Mouse (Mus musculus) adrenal gland, postnatal 14 days (tissue): ENCODE measurements around the gene Rara. TPM values are rescaled to one million over a fixed set of nuclear protein-coding genes. Genes with fewer than 3 reads are reported as not detected.
"Not testable (repeated sequence)": the region's sequence is repeated elsewhere in the genome, so short reads cannot be mapped to it uniquely, and the experiment has no call there.

Experiments used
- DNase-seq: peaks from one replicate; pipeline ENCODE4 v3.0.0; 2021; ENCODE audit warnings: mixed read lengths
- long read RNA-seq, 2 experiments: library from polyadenylated mRNA; stranded (forward); transcript quantifications; one replicate each; pipeline ENCODE4 v2.0.0; 2021
- total RNA-seq: library from RNA; stranded (reverse); gene quantifications from 2 replicates; pipeline ENCODE4 v1.2.3, GENCODE M21; 2021

The Rara gene
- total RNA-seq: 24.5 and 29.3 TPM in 2 replicates
- long read RNA-seq, experiment 1, transcript Rara-202 (8 exons, 3,238 nt): major isoform, 8 of 25 reads
- long read RNA-seq, experiment 1, partial matches to known transcripts: 14 of 25 reads
- long read RNA-seq, experiment 1, other reads (novel, unspliced or antisense): 1 of 25 reads
- long read RNA-seq, experiment 2, partial matches to known transcripts: 4 of 7 reads
- long read RNA-seq, experiment 2, other reads (novel, unspliced or antisense): 2 of 7 reads

DNA sequence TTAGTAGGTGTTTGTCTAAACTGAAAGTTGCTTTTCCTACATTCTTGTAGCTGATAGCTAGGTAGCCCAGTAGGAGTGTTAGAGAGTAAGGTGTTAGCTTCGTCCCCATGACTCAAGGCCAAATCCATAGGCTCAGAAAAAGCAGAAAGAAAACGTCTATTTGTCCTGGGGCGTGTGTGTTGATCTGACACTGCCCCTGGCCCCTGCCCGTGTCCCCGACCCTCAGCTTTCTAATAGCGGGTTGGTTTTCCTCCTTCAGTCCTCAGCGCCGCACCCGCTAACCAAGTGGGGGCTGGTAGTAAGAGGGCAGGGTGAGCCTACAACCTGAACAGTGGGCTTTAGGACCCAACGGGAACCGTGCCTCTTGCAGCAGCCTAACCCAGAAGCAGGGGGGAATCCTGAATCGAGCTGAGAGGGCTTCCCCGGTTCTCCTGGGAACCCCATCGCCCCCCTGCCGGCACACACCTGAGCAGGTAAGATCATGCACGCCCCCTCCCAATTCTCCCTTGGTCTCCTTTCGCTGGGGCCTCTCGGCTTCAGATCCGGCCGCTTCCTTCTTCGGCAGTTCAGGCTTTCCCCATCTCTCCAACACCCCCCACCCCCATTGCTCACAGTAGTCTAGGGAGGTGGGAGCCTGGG is at the start of gene Rara:
Gene Rara (plus strand): TSS at position 381 of the 639 bp plus-strand sequence.
- peak; percentile 60 for DNase-seq

DNA sequence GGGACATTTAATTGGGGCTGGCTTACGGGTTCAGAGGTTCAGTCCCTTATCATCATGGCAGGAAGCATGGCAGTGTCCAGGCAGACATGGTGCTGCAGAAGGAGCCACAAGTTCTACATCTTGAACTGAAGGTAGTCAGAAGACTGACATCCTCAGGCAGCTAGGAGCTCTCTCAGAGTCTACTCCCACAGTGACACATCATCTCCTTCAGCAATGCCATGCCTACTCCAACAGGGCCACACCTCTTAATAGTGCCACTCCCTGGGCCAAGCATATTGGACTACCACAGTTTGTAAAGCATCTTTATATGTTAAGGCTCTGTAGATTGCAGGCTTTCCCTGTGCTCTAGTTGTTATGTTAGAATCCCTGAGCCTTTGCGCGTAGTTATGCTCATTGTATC is 39.9 kb upstream of the Rara start:
- no peak for DNase-seq

DNA sequence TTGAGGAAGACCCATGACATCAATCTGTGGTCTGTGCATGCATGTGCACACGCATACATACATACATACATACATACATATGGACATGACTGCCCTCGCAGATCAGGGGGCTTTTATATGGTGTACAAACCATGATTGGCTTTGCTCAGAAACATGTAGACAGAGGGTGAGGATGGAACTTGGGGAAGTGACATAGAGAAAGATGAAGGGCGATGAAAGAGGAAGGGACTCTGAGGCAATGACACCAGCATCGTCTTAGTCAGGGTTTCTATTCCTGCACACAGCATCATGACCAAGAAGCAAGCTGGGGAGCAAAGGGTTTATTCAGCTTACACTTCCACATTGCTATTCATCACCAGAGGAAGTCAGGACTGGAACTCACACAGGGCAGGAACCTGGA is 38.5 kb upstream of the Rara start:
- no peak for DNase-seq

DNA sequence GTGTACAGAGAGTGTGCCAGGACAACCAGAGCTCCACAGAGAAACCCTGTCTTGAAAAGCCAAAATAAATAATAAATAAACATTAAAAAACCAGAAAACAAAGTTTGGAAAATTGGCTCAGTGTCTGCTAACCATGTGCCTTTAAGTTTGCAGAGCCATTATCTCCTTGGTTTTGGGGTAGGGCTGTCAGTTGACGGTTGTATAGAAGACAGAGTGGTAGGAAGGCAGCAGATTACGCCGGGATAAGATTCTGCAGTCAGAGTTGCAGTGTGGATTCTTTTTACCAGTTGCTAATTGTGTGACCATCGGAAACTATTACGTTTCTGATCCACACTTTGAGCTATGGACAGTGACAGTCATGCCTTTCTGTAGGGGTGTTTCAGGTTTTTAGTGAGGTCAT is 37.6 kb upstream of the Rara start:
- no peak for DNase-seq

DNA sequence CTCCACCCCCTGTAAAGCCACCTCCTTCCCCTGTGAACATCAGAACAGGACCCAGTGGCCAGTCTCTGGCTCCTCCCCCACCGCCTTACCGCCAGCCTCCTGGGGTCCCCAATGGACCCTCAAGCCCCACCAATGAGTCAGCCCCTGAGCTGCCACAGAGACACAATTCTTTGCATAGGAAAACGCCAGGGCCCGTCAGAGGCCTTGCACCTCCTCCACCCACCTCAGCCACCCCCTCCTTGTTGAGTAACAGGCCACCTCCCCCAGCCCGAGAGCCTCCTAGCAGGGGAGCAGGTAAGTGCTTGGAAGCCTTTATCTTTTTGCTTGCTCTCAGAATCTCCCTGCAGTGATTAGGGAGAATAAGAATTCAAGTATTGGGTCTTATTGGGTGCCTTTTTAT is 35.2 kb upstream of the Rara start:
- DNase-seq: no peak

- no peak for DNase-seq
Observed at GRCm38 (mm10) chr11:98900529-98901125, 27.0 kb upstream of the Rara start.

GRCm38 (mm10) chr11:98902621-98903245 is 24.9 kb upstream of the Rara start:
- no peak for DNase-seq

- DNase-seq: no peak
Observed at GRCm38 (mm10) chr11:98904577-98904976, 23.0 kb upstream of the Rara start.

DNA sequence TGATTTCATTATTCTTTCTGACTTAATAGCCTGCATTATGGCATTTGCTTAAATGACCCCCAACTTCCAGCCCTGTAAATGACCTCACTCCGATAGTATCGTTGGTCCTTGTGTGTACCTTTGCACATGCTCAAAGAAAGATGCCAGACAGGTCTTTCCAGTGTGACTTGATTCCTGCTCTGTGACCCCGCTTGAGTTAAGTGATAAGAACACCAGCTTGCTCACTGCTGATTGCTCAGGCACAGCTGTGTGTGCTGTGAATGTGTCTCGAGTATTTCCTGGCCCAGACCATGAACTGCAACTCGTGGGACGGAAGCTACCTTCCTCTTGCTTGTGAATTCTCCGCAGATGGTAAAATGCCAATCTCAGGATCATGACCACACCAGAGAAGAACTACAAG is 22.6 kb upstream of the Rara start:
- no peak for DNase-seq

- DNase-seq: no peak
Observed at GRCm38 (mm10) chr11:98905583-98905982, 22.0 kb upstream of the Rara start.

GRCm38 (mm10) chr11:98907063-98907436 is 20.6 kb upstream of the Rara start:
- no peak for DNase-seq

- peak; percentile 98 for DNase-seq
Observed at GRCm38 (mm10) chr11:98907437-98908173, 20.0 kb upstream of the Rara start, which contains the start of gene Cdc6. Gene Cdc6 (plus strand): TSS chr11:98907801.

DNA sequence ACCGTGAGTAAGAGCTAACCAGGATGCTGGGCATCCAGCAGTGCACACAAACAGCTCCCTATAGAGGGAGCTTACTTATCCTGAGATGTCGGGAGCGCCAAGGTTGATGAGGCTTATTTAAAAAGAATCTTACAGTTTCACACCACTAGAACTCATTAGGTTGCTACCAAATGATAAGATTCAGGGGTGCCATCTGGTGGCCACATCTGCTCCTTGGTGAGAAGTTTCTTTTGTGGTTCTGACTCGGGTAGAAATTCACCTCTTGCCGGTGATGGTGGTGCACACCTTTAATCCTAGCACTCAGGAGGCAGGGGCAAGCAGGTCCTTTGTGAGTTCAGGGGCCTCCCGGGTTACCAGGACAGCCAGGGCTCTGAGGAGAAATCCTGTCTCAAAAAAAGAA is 18.0 kb upstream of the Rara start:
- DNase-seq: peak; percentile 74

GRCm38 (mm10) chr11:98910415-98910814 is 17.2 kb upstream of the Rara start:
- DNase-seq: no peak

DNA sequence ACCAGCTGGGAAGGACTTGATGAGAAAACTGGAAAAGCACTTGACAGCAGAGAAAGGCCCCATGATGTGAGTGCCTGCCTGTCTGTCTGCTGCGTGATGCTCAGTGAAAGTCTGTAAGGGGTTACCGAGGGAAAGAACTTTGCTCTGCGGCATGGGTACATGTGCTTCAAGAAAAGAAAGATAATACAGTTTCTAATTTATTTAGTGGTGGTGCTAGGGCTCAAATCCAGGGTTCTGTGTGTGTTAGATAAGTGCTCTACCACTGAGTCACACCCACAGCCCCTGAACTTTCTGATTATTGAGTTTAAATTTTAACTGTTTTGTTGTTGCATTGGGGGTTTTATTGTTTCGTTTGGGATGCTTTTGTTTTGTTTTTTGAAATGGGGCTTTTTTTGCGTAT is 16.1 kb upstream of the Rara start:
- DNase-seq: no peak

DNA sequence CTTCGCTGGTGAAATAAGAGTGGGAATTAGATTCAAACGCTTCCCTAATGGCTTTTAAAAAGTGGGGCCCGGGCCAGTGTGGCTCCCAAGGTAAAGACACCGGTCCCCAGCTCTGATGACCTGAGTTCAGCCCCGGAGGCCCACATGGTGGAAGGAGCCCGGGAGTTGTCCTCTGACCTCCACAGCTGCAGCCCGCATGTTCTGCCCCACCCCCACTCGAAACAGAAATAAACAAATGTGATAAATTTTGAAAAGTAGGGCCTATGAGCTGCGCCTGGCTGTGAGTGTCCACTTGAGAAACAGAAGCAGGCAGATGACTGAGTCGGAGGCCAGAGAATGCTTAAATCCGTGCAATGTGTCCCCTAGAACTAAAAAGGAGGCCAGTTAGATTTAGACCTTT is 13.4 kb upstream of the Rara start:
- no peak for DNase-seq

GRCm38 (mm10) chr11:98916376-98916775 is 11.2 kb upstream of the Rara start:
- DNase-seq: not testable (repeated sequence)

DNA sequence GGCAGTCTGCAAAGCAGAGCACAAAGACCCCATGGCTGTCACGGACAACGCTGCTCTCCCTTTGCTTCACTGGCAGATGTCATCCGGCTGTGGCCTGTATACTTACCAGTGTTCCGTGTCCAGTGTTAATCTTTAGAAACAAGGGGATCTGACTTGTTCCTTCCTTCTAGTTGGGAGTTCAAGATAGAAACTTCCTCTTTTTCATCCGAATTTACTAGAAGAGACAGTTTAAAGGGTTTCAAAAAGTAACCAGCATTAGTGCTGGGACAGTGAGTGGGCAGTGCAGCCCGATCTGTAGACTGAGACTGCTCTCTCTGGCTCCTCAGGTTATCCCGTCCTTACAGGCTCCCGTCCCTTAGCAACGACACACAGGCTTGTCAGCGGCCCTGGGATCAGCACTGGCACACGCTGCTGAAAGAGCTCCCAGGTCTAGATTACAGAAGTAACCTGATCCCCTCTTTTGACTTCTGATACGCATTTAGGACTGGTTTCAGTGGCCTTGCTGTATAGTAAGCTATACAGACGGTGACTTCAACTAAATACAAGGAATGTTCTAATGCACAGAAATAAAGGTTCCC is 10.1 kb upstream of the Rara start:
- no peak for DNase-seq

DNA sequence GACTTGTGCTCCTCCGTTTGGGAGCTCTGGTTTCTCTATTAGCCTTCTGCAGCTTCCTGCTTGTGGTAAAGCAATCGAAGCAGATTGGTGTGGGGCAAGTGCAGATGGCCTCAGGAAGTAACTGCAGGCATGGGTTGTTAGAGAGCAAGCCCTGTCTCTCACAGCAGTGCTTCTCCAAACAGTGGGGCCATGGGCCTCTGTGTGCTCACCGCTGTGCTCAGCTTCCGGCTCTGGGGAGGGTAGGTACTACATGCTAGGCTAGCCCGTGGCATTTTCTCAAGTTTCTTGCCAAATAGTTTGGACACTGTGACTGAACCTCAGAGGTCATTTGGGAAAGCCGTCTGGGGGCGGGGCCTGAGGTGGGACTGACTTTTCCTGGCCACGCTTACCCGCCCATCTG is 9.4 kb upstream of the Rara start:
- DNase-seq: peak; percentile 79

GRCm38 (mm10) chr11:98919009-98919408 is 8.6 kb upstream of the Rara start:
- DNase-seq: no peak

- peak; percentile 71 for DNase-seq
Observed at GRCm38 (mm10) chr11:98921813-98922212, 5.8 kb upstream of the Rara start.

DNA sequence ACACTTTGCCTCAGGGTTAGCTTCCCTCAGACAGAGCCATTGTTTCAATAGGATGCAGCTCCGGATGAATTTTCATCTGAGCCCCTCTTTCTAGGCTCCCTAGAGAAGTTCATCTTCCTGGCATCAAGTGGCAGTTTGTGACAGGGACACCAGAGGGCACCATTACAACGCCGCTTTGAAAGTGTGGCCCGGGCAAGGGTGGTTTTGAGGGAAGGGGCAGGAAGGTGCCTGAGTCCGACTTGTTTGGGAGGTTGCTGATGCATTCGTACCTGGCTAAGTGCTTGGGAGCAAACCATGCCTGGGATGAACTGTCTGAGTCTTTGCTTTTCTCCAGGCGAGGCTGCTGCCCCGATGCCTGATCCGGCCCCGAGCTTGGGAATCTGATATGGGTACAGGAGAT is 5.3 kb upstream of the Rara start:
- peak; percentile 75 for DNase-seq
